Mouse (Mus musculus): ENCODE measurements at regions not wholly inside any gene's neighbourhood (a gene's known extent, or its start where the extent isn't known, plus 50 kb on each side); places are given as distances from the start of the nearest gene placed in this dataset.

GRCm38 (mm10) chr2:128313948-128314347 lies 188.1 kb downstream of the Bcl2l11 start:
- no peaks in the 10 kb centered on the region for H3K27me3 ChIP-seq (ENCODE audit: control insufficient read depth, insufficient read depth, insufficient read length)
- no peaks in the 10 kb centered on the region for H3K79me3 ChIP-seq (ENCODE audit: low read depth)
- no peaks in the 10 kb centered on the region for H3K79me2 ChIP-seq (ENCODE audit: control insufficient read depth, insufficient read depth)

GRCm38 (mm10) chr2:128316516-128316915 lies 190.7 kb downstream of the Bcl2l11 start:
- no peak overlapping the region for H3K4me3 ChIP-seq (ENCODE audit: insufficient read depth, poor library complexity, severe bottlenecking)
- TF ChIP-seq MAX (IDR thresholded peaks at IDR 0.05) (no peak), CTCF (IDR thresholded peaks at IDR 0.05; ENCODE audit: control insufficient read depth, insufficient read depth, insufficient read length) (no peak), FOSL1 (IDR thresholded peaks at IDR 0.05; ENCODE audit: insufficient read depth, low read length, poor library complexity, severe bottlenecking) (no peak), MYOD1 (IDR thresholded peaks at IDR 0.05; ENCODE audit: control insufficient read depth, insufficient read length, low read depth) (no peak), CEBPB (IDR thresholded peaks at IDR 0.05; ENCODE audit: low read depth) (no peak), MYOG (IDR thresholded peaks at IDR 0.05; ENCODE audit: control insufficient read depth, extremely low read depth, insufficient read length) (no peak), USF1 (IDR thresholded peaks at IDR 0.05; ENCODE audit: low read depth) (no peak)
- H3K79me3 ChIP-seq (ENCODE audit: low read depth), result no peaks in the 10 kb centered on the region
- no peaks in the 10 kb centered on the region for H3K79me2 ChIP-seq (ENCODE audit: control insufficient read depth, insufficient read depth)
- H3K36me3 ChIP-seq (ENCODE audit: control insufficient read depth, insufficient read depth), result peaks cover 9% of the 10 kb centered on the region
- H3K27me3 ChIP-seq (ENCODE audit: control insufficient read depth, insufficient read depth, insufficient read length), result no peaks in the 10 kb centered on the region
- no peak overlapping the region for H3ac ChIP-seq (ENCODE audit: control insufficient read depth, insufficient read length, low read depth)

More at GRCm38 (mm10) chr2:128313948-128314347, 188.1 kb downstream of the Bcl2l11 start:
- H3ac ChIP-seq (ENCODE audit: control insufficient read depth, insufficient read length, low read depth), result no peak overlapping the region
- H3K4me3 ChIP-seq (ENCODE audit: insufficient read depth, poor library complexity, severe bottlenecking), result no peak overlapping the region
- H3K36me3 ChIP-seq (ENCODE audit: control insufficient read depth, insufficient read depth), result peaks cover 16% of the 10 kb centered on the region
- no peak for TF ChIP-seq CEBPB (IDR thresholded peaks at IDR 0.05; ENCODE audit: low read depth)
- TF ChIP-seq USF1 (IDR thresholded peaks at IDR 0.05; ENCODE audit: low read depth), result no peak
- no peak for TF ChIP-seq MAX (IDR thresholded peaks at IDR 0.05)
- no peak for TF ChIP-seq FOSL1 (IDR thresholded peaks at IDR 0.05; ENCODE audit: insufficient read depth, low read length, poor library complexity, severe bottlenecking)
- TF ChIP-seq MYOD1 (IDR thresholded peaks at IDR 0.05; ENCODE audit: control insufficient read depth, insufficient read length, low read depth), result no peak
- no peak for TF ChIP-seq CTCF (IDR thresholded peaks at IDR 0.05; ENCODE audit: control insufficient read depth, insufficient read depth, insufficient read length)
- no peak for TF ChIP-seq MYOG (IDR thresholded peaks at IDR 0.05; ENCODE audit: control insufficient read depth, extremely low read depth, insufficient read length)

- Histone ChIP-seq H3K79me3 (ENCODE audit: low read depth) (no peaks in the 10 kb centered on the region), H3K36me3 (ENCODE audit: control insufficient read depth, insufficient read depth) (peaks cover 16% of the 10 kb centered on the region), H3K79me2 (ENCODE audit: control insufficient read depth, insufficient read depth) (no peaks in the 10 kb centered on the region), H3K4me3 (ENCODE audit: insufficient read depth, poor library complexity, severe bottlenecking) (no peak overlapping the region), H3K27me3 (ENCODE audit: control insufficient read depth, insufficient read depth, insufficient read length) (no peaks in the 10 kb centered on the region), H3ac (ENCODE audit: control insufficient read depth, insufficient read length, low read depth) (no peak overlapping the region)
- no peak for TF ChIP-seq FOSL1 (IDR thresholded peaks at IDR 0.05; ENCODE audit: insufficient read depth, low read length, poor library complexity, severe bottlenecking)
- TF ChIP-seq USF1 (IDR thresholded peaks at IDR 0.05; ENCODE audit: low read depth), result no peak
- TF ChIP-seq MAX (IDR thresholded peaks at IDR 0.05), result no peak
- TF ChIP-seq MYOG (IDR thresholded peaks at IDR 0.05; ENCODE audit: control insufficient read depth, extremely low read depth, insufficient read length), result no peak
- TF ChIP-seq CEBPB (IDR thresholded peaks at IDR 0.05; ENCODE audit: low read depth), result no peak
- no peak for TF ChIP-seq MYOD1 (IDR thresholded peaks at IDR 0.05; ENCODE audit: control insufficient read depth, insufficient read length, low read depth)
- TF ChIP-seq CTCF (IDR thresholded peaks at IDR 0.05; ENCODE audit: control insufficient read depth, insufficient read depth, insufficient read length), result no peak
Observed at GRCm38 (mm10) chr2:128318266-128318665, 192.4 kb downstream of the Bcl2l11 start.

- Histone ChIP-seq H3K36me3 (ENCODE audit: control insufficient read depth, insufficient read depth) (peaks cover 19% of the 10 kb centered on the region), H3K79me2 (ENCODE audit: control insufficient read depth, insufficient read depth) (no peaks in the 10 kb centered on the region), H3K27me3 (ENCODE audit: control insufficient read depth, insufficient read depth, insufficient read length) (no peaks in the 10 kb centered on the region), H3K4me3 (ENCODE audit: insufficient read depth, poor library complexity, severe bottlenecking) (no peak overlapping the region), H3ac (ENCODE audit: control insufficient read depth, insufficient read length, low read depth) (no peak overlapping the region), H3K79me3 (ENCODE audit: low read depth) (no peaks in the 10 kb centered on the region)
- TF ChIP-seq CEBPB (IDR thresholded peaks at IDR 0.05; ENCODE audit: low read depth), result peak; percentile 32
- no peak for TF ChIP-seq MYOG (IDR thresholded peaks at IDR 0.05; ENCODE audit: control insufficient read depth, extremely low read depth, insufficient read length)
- TF ChIP-seq CTCF (IDR thresholded peaks at IDR 0.05; ENCODE audit: control insufficient read depth, insufficient read depth, insufficient read length), result no peak
- TF ChIP-seq MYOD1 (IDR thresholded peaks at IDR 0.05; ENCODE audit: control insufficient read depth, insufficient read length, low read depth), result peak; percentile 89
Observed at GRCm38 (mm10) chr2:128318956-128319355, 193.1 kb downstream of the Bcl2l11 start.

GRCm38 (mm10) chr2:128321475-128321874 lies 195.6 kb downstream of the Bcl2l11 start:
- no peak overlapping the region for H3K4me3 ChIP-seq (ENCODE audit: insufficient read depth, poor library complexity, severe bottlenecking)
- no peak overlapping the region for H3ac ChIP-seq (ENCODE audit: control insufficient read depth, insufficient read length, low read depth)
- H3K79me2 ChIP-seq (ENCODE audit: control insufficient read depth, insufficient read depth), result no peaks in the 10 kb centered on the region
- no peak for TF ChIP-seq MAX (IDR thresholded peaks at IDR 0.05)
- TF ChIP-seq CEBPB (IDR thresholded peaks at IDR 0.05; ENCODE audit: low read depth), result no peak
- TF ChIP-seq MYOD1 (IDR thresholded peaks at IDR 0.05; ENCODE audit: control insufficient read depth, insufficient read length, low read depth), result peak; percentile 35
- no peak for TF ChIP-seq FOSL1 (IDR thresholded peaks at IDR 0.05; ENCODE audit: insufficient read depth, low read length, poor library complexity, severe bottlenecking)
- TF ChIP-seq CTCF (IDR thresholded peaks at IDR 0.05; ENCODE audit: control insufficient read depth, insufficient read depth, insufficient read length), result no peak
- no peaks in the 10 kb centered on the region for H3K79me3 ChIP-seq (ENCODE audit: low read depth)
- no peaks in the 10 kb centered on the region for H3K27me3 ChIP-seq (ENCODE audit: control insufficient read depth, insufficient read depth, insufficient read length)
- peaks cover 29% of the 10 kb centered on the region for H3K36me3 ChIP-seq (ENCODE audit: control insufficient read depth, insufficient read depth)

All from C2C12 (cell line).